Mouse (Mus musculus) kidney, embryonic 16.5 days (tissue): Measurements from ENCODE around the gene Gm49673. TPM values are rescaled to one million over a fixed set of nuclear protein-coding genes. Genes with fewer than 3 reads are reported as not detected.
A peak's percentile ranks its signal among the peaks of the same experiment; 100 is the strongest.
"Not testable (repeated sequence)": the region's sequence is repeated elsewhere in the genome, so short reads cannot be mapped to it uniquely, and the experiment has no call there.

Source experiments
- ATAC-seq: fragments of 200-750 bp; cut with Nextera tagmentation; 2 replicates; pipeline ENCODE4 v1.8.0; 2017; ENCODE audit warnings: moderate TSS enrichment; ENCODE audit not compliant: low FRiP score, low TSS enrichment
- H3K27ac ChIP-seq: fragments of 300-500 bp; sonication (generic); 2 replicates; pipeline ENCODE4 v1.5.1; 2014; ENCODE audit warnings: low read length
- H3K27me3 ChIP-seq: fragments of 300-500 bp; sonication (generic); 2 replicates; pipeline ENCODE4 v1.6.1; 2014; ENCODE audit warnings: low read length, control low read depth, mixed read lengths; ENCODE audit not compliant: insufficient read depth
- H3K36me3 ChIP-seq: fragments of 300-500 bp; sonication (generic); 2 replicates; pipeline ENCODE4 v1.6.1; 2014; ENCODE audit warnings: low read length, control low read depth, mixed read lengths; ENCODE audit not compliant: insufficient read depth
- H3K4me1 ChIP-seq: fragments of 300-500 bp; sonication (generic); 2 replicates; pipeline ENCODE4 v1.6.1; 2014; ENCODE audit warnings: low read length, control low read depth, mixed read lengths; ENCODE audit not compliant: insufficient read depth
- H3K4me2 ChIP-seq: fragments of 300-500 bp; sonication (generic); replicated peaks from 2 replicates; pipeline ENCODE4 v1.6.1; 2014; ENCODE audit warnings: low read depth, low read length
- H3K4me3 ChIP-seq: fragments of 300-500 bp; sonication (generic); 2 replicates; pipeline ENCODE4 v1.5.1; 2014; ENCODE audit warnings: mild to moderate bottlenecking, low read length
- H3K9ac ChIP-seq: fragments of 300-500 bp; sonication (generic); replicated peaks from 2 replicates; pipeline ENCODE4 v1.6.1; 2014; ENCODE audit warnings: low read length
- H3K9me3 ChIP-seq: fragments of 300-500 bp; sonication (generic); 2 replicates; pipeline ENCODE4 v1.6.1; 2016; ENCODE audit warnings: low read length, control low read depth
- WGBS: fragments of 180-500 bp; shearing (Covaris S2); extraction: QIAGEN DNeasy Blood & Tissue Kit; methylation state at CpG from one replicate; pipeline ENCODE4 v1.1.7; 2014; 5-methylcytosine and 5-hydroxymethylcytosine counted together
- polyA plus RNA-seq: library from polyadenylated mRNA; unstranded; fragments of >200 nt; fragmentation: Nextera tagmentation; extraction: Ambion mirVana; gene quantifications from 2 replicates; pipeline ENCODE4 v1.2.1, GENCODE M21; 2015

Gene Gm49673
- polyA plus RNA-seq, 1 experiment from 2014 or later, result 0.22 TPM

- WGBS, result 41% methylated on average over 12 of the region's 14 CpGs
- not testable (repeated sequence) for H3K4me2 ChIP-seq, H3K9me3 ChIP-seq, H3K4me3 ChIP-seq, H3K27me3 ChIP-seq, H3K4me1 ChIP-seq, H3K9ac ChIP-seq, H3K36me3 ChIP-seq, ATAC-seq
- 0 out of 2 replicates have a peak overlapping the region, but pooled peaks have one; percentile 43 for H3K27ac ChIP-seq
Observed at GRCm38 (mm10) chr17:8143802-8144673, 3.5 kb downstream of the Gm49673 start.

GRCm38 (mm10) chr17:8140210-8140609, 7.4 kb downstream of the Gm49673 start:
- not testable (repeated sequence) for H3K27ac ChIP-seq, ATAC-seq, H3K4me1 ChIP-seq, H3K9ac ChIP-seq, H3K27me3 ChIP-seq, H3K4me3 ChIP-seq, H3K4me2 ChIP-seq, H3K36me3 ChIP-seq, H3K9me3 ChIP-seq
- WGBS, result 90% methylated on average over 3 of the region's 3 CpGs

GRCm38 (mm10) chr17:8138116-8138515, 9.5 kb downstream of the Gm49673 start:
- not testable (repeated sequence) for H3K27ac ChIP-seq, H3K4me3 ChIP-seq, H3K27me3 ChIP-seq, H3K9ac ChIP-seq, H3K9me3 ChIP-seq, ATAC-seq, H3K4me2 ChIP-seq, H3K36me3 ChIP-seq, H3K4me1 ChIP-seq
- 97% methylated on average over 5 of the region's 5 CpGs for WGBS

DNA sequence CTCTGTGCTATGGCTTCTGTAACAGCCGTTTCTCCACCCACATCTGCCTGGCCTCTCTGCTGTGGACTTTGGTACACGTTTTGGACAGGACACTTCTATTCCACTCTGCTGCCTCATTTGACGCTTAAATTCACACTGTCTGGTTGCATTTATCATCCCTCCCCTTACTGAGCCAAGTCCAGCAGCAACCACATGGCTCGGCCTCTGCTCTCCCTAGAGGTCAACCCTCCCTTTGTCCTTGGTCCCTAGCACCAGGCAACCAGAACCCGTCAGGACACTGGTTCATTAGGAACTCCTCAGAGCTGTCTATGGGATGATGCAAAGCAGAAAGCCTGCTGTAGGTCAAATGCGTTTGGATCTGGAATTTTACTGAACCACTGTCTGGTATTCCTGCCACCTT, 16.7 kb downstream of the Gm49673 start:
- no CpG with 5 or more reads among the region's 6 CpGs for WGBS
- not testable (repeated sequence) for H3K36me3 ChIP-seq, H3K4me3 ChIP-seq, H3K9me3 ChIP-seq, H3K9ac ChIP-seq, H3K27me3 ChIP-seq, H3K4me2 ChIP-seq, H3K27ac ChIP-seq, H3K4me1 ChIP-seq
- ATAC-seq, result 0 out of 2 replicates have a peak, but pooled peaks have one; percentile 19

GRCm38 (mm10) chr17:8129578-8129977, 18.0 kb downstream of the Gm49673 start:
- H3K36me3 ChIP-seq, H3K27ac ChIP-seq, H3K9ac ChIP-seq, H3K4me1 ChIP-seq, H3K4me2 ChIP-seq, H3K4me3 ChIP-seq, H3K9me3 ChIP-seq, ATAC-seq, H3K27me3 ChIP-seq: not testable (repeated sequence)
- WGBS, result 92% methylated on average over 9 of the region's 9 CpGs

DNA sequence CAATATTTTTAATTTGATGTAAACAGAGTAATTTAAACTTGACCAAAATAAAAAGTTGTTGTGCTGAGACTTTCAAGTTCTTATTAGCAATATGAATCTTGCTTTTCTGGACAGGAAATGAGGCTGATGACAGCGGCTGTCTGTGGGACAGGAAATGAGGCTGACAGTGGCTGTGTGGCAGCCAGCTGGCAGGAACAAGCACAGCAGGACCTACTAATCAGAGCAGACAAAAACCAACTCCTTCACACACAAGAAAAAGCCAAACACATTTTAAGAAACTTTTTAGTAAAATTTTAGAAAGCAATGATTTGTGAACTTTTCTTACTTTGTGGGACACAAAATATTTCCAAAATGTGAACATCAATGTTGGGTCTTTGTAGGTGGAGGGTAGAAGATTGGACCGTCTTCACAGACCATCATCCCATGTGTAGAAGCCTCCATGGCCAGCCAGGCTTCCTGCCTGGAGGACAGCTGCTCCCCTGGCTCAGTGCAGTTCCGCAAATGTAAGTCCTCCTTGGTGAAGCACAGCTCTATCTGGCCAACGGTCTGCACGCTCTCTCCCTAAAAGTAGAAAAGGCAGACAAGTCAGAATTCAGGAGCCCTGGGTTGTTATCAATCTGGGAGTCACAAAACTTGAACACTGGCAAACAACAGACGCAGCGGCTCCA, 19.1 kb downstream of the Gm49673 start:
- not testable (repeated sequence) for ATAC-seq, H3K4me2 ChIP-seq, H3K9ac ChIP-seq, H3K4me1 ChIP-seq, H3K4me3 ChIP-seq, H3K36me3 ChIP-seq, H3K9me3 ChIP-seq, H3K27ac ChIP-seq, H3K27me3 ChIP-seq
- 50% methylated on average over 1 of the region's 7 CpGs for WGBS

DNA sequence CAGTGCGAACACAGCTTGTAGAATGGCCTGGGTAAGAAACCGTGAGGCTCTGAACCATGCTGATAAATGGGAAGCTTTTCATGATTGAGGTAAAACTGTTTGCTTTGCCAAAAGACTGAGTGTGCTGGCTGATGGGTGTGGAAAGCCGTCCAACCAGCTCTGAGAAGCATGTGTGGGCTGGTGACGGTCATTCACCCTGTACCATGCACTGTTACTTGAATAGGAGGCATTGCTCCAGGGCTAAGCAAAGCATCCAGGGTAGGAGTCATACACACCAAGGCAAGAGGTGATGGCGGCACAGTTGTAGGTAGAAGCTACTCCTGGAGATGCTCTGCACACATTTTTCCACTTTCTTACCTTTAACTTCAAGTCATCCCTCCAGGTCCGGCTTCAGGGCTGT, 23.0 kb downstream of the Gm49673 start:
- WGBS, result 90% methylated on average over 2 of the region's 6 CpGs
- not testable (repeated sequence) for H3K27ac ChIP-seq, H3K27me3 ChIP-seq, H3K9ac ChIP-seq, H3K9me3 ChIP-seq, H3K4me1 ChIP-seq, H3K4me3 ChIP-seq, H3K4me2 ChIP-seq, ATAC-seq, H3K36me3 ChIP-seq

DNA sequence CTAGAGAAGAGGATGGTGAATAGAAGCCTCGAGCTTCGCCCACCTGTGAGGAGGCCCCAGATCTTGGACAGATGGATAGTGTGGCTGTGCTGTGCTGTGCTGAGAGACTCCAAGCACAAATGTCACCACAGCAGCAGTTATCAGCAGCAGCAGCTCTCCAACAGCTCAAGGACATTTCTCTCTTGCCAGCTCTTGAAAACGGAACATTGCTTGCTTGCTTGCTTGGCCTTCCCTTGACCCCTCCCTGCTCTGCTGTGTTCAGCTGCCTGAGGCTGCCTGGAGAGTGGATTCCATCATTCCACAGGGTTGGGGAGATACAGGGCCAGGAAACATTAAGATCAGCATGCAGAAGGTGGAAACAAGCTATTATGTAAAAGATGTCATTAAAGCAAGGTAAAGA, 24.6 kb downstream of the Gm49673 start:
- H3K4me2 ChIP-seq, H3K9me3 ChIP-seq, H3K4me3 ChIP-seq, H3K36me3 ChIP-seq, H3K9ac ChIP-seq, H3K27ac ChIP-seq, H3K4me1 ChIP-seq, H3K27me3 ChIP-seq: not testable (repeated sequence)
- no CpG with 5 or more reads among the region's 3 CpGs for WGBS
- ATAC-seq, result 0 out of 2 replicates have a peak, but pooled peaks have one; percentile 19

GRCm38 (mm10) chr17:8116928-8117327, 30.7 kb downstream of the Gm49673 start:
- not testable (repeated sequence) for H3K9ac ChIP-seq, H3K4me2 ChIP-seq, H3K9me3 ChIP-seq, ATAC-seq, H3K27ac ChIP-seq, H3K4me3 ChIP-seq, H3K27me3 ChIP-seq, H3K4me1 ChIP-seq, H3K36me3 ChIP-seq
- no CpG with 5 or more reads among the region's 6 CpGs for WGBS

GRCm38 (mm10) chr17:8116378-8116777, 31.2 kb downstream of the Gm49673 start:
- ATAC-seq, result 0 out of 2 replicates have a peak, but pooled peaks have one; percentile 42
- not testable (repeated sequence) for H3K9me3 ChIP-seq, H3K27ac ChIP-seq, H3K9ac ChIP-seq, H3K4me1 ChIP-seq, H3K4me3 ChIP-seq, H3K36me3 ChIP-seq, H3K4me2 ChIP-seq, H3K27me3 ChIP-seq
- WGBS, result 58% methylated on average over 6 of the region's 11 CpGs
